Mouse (Mus musculus): Measurements from ENCODE around the gene 4933414I15Rik. TPM values are rescaled to one million over a fixed set of nuclear protein-coding genes. Genes with fewer than 3 reads are reported as not detected.

The 4933414I15Rik gene
- total RNA-seq, 2 experiments from 2014 or later, result not detected

Other genes with a start within 250 kb of the 4933414I15Rik start
- gene Zfp354c, start 116.0 kb downstream of the 4933414I15Rik start, total RNA-seq (2014; fragmentation: Nextera tagmentation), result 0.15 and 2.3 TPM in 2 replicates
- 0.60 and 1.4 TPM in 2 replicates for gene Zfp354c, start 116.0 kb downstream of the 4933414I15Rik start, total RNA-seq (2017)
- gene Zfp879, start 102.2 kb downstream of the 4933414I15Rik start, total RNA-seq (2014; fragmentation: Nextera tagmentation), result not detected in 2 replicates
- gene Zfp879, start 102.2 kb downstream of the 4933414I15Rik start, total RNA-seq (2017), result 0.30 and 0.77 TPM in 2 replicates
- not detected in 2 replicates for gene Grm6, start 93.1 kb downstream of the 4933414I15Rik start, total RNA-seq (2014; fragmentation: Nextera tagmentation)
- not detected in 2 replicates for gene Grm6, start 93.1 kb downstream of the 4933414I15Rik start, total RNA-seq (2017)
- not detected in 2 replicates for gene Zfp454, start 56.1 kb downstream of the 4933414I15Rik start, total RNA-seq (2014; fragmentation: Nextera tagmentation)
- gene Zfp454, start 56.1 kb downstream of the 4933414I15Rik start, total RNA-seq (2017), result not detected in 2 replicates
- gene Zfp2, start 27.6 kb downstream of the 4933414I15Rik start, total RNA-seq (2014; fragmentation: Nextera tagmentation), result 2.4 and 4.0 TPM in 2 replicates
- 1.3 and 2.0 TPM in 2 replicates for gene Zfp2, start 27.6 kb downstream of the 4933414I15Rik start, total RNA-seq (2017)
- not detected in 2 replicates for gene Zfp354b, start 12.1 kb downstream of the 4933414I15Rik start, total RNA-seq (2014; fragmentation: Nextera tagmentation)
- 0.34 TPM in 1 of 2 replicates, not detected in the other for gene Zfp354b, start 12.1 kb downstream of the 4933414I15Rik start, total RNA-seq (2017)
- not detected in 2 replicates for gene Prop1, start 10.0 kb upstream of the 4933414I15Rik start, total RNA-seq (2014; fragmentation: Nextera tagmentation)
- gene Prop1, start 10.0 kb upstream of the 4933414I15Rik start, total RNA-seq (2017), result not detected in 2 replicates
- not detected in 2 replicates for gene Olfr1378, start 22.8 kb upstream of the 4933414I15Rik start, total RNA-seq (2014; fragmentation: Nextera tagmentation)
- not detected in 2 replicates for gene Olfr1378, start 22.8 kb upstream of the 4933414I15Rik start, total RNA-seq (2017)
- not detected in 2 replicates for gene Olfr1377, start 38.2 kb upstream of the 4933414I15Rik start, total RNA-seq (2014; fragmentation: Nextera tagmentation)
- gene Olfr1377, start 38.2 kb upstream of the 4933414I15Rik start, total RNA-seq (2017), result not detected in 2 replicates
- not detected in 2 replicates for gene Olfr51, start 59.8 kb upstream of the 4933414I15Rik start, total RNA-seq (2014; fragmentation: Nextera tagmentation)
- gene Olfr51, start 59.8 kb upstream of the 4933414I15Rik start, total RNA-seq (2017), result not detected in 2 replicates
- gene Olfr54, start 70.5 kb upstream of the 4933414I15Rik start, total RNA-seq (2014; fragmentation: Nextera tagmentation), result not detected in 2 replicates
- not detected in 2 replicates for gene Olfr54, start 70.5 kb upstream of the 4933414I15Rik start, total RNA-seq (2017)
- gene Olfr1375, start 104.3 kb upstream of the 4933414I15Rik start, total RNA-seq (2014; fragmentation: Nextera tagmentation), result not detected in 2 replicates
- gene Olfr1375, start 104.3 kb upstream of the 4933414I15Rik start, total RNA-seq (2017), result not detected in 2 replicates
- gene Zfp354a, start 115.5 kb upstream of the 4933414I15Rik start, total RNA-seq (2014; fragmentation: Nextera tagmentation), result 0.83 TPM in 1 of 2 replicates, not detected in the other
- gene Zfp354a, start 115.5 kb upstream of the 4933414I15Rik start, total RNA-seq (2017), result not detected in 2 replicates